Mouse (Mus musculus) MEL (cell line): Measurements from ENCODE around the gene Elf5. TPM values are rescaled to one million over a fixed set of nuclear protein-coding genes. Genes with fewer than 3 reads are reported as not detected.

Experiments
- DNase-seq: peaks from one replicate; pipeline ENCODE4 v3.0.0; 2011; ENCODE audit warnings: low read depth, low spot score
- H3K27ac ChIP-seq: 2 replicates; pipeline ENCODE4 v1.5.1; 2012; ENCODE audit warnings: low read depth, mild to moderate bottlenecking, control low read depth, low read length, moderate library complexity; ENCODE audit not compliant: control insufficient read depth
- H3K27me3 ChIP-seq, 2 experiments: fragments of 150-350 bp in 1 of 2; sonication (generic) in 1 of 2; 2 replicates each; pipeline ENCODE4 v1.6.1; 2012; ENCODE audit warnings: low read length in 2 of 2, mild to moderate bottlenecking in 2 of 2, improper control_type of control experiment in 1 of 2, moderate library complexity in 1 of 2; ENCODE audit not compliant: insufficient read depth in 2 of 2, control insufficient read depth in 1 of 2
- H3K36me3 ChIP-seq, 2 experiments: 2 replicates each; pipeline ENCODE4 v1.6.1; 2012 to 2014; ENCODE audit warnings: low read length in 2 of 2, improper control_type of control experiment in 1 of 2, inconsistent platforms in 1 of 2, mild to moderate bottlenecking in 1 of 2; ENCODE audit not compliant: insufficient read depth in 2 of 2, control insufficient read depth in 1 of 2
- H3K4me1 ChIP-seq, 2 experiments: fragments of 150-350 bp in 1 of 2; sonication (generic) in 1 of 2; 2 replicates each; pipeline ENCODE4 v1.6.1; 2012; ENCODE audit warnings: low read length in 2 of 2, improper control_type of control experiment in 1 of 2, mild to moderate bottlenecking in 1 of 2; ENCODE audit not compliant: insufficient read depth in 2 of 2, control insufficient read depth in 1 of 2
- H3K4me3 ChIP-seq, 2 experiments: fragments of 150-350 bp in 1 of 2; sonication (generic) in 1 of 2; 2 replicates each; pipeline ENCODE4 v1.5.1; 2012; ENCODE audit warnings: low read depth in 2 of 2, low read length in 2 of 2, mild to moderate bottlenecking in 2 of 2, moderate library complexity in 2 of 2, control low read depth in 1 of 2, improper control_type of control experiment in 1 of 2; ENCODE audit not compliant: control insufficient read depth in 1 of 2, insufficient read depth in 1 of 2
- H3K79me2 ChIP-seq: 2 replicates; pipeline ENCODE4 v1.6.1; 2012; ENCODE audit warnings: mild to moderate bottlenecking, low read length, moderate library complexity; ENCODE audit not compliant: control insufficient read depth, poor library complexity, insufficient read depth
- H3K9ac ChIP-seq: 2 replicates; pipeline ENCODE4 v1.6.1; 2012; ENCODE audit warnings: low read depth, mild to moderate bottlenecking, control low read depth, low read length, moderate library complexity; ENCODE audit not compliant: control insufficient read depth, poor library complexity, severe bottlenecking
- H3K9me3 ChIP-seq: fragments of 150-350 bp; sonication (generic); replicated peaks from 2 replicates; pipeline ENCODE4 v1.6.1; 2012; ENCODE audit warnings: mild to moderate bottlenecking, low read length, improper control_type of control experiment, moderate library complexity; ENCODE audit not compliant: insufficient read depth
- ELF1 ChIP-seq: IDR thresholded peaks from 2 replicates; pipeline ENCODE4 v1.6.1; 2014; ENCODE audit warnings: low read depth, mild to moderate bottlenecking, inconsistent platforms, low read length, improper control_type of control experiment, moderate library complexity
- EP300 ChIP-seq, 2 experiments: IDR thresholded peaks; 2 replicates each; pipeline ENCODE4 v1.6.1; 2011; ENCODE audit warnings: improper control_type of control experiment in 2 of 2, low read length in 2 of 2, low read depth in 1 of 2, mild to moderate bottlenecking in 1 of 2
- ETS1 ChIP-seq: IDR thresholded peaks from 2 replicates; pipeline ENCODE4 v1.6.1; 2012; ENCODE audit warnings: low read depth, mild to moderate bottlenecking, inconsistent platforms, low read length, improper control_type of control experiment, moderate library complexity
- HCFC1 ChIP-seq: IDR thresholded peaks from 2 replicates; pipeline ENCODE4 v1.6.1; 2012; ENCODE audit warnings: low read depth, mild to moderate bottlenecking, inconsistent platforms, low read length, improper control_type of control experiment, moderate library complexity
- JUND ChIP-seq: IDR thresholded peaks from 2 replicates; pipeline ENCODE4 v1.6.1; 2011; ENCODE audit warnings: low read depth, mild to moderate bottlenecking, improper control_type of control experiment, low read length
- MAFK ChIP-seq: IDR thresholded peaks from 2 replicates; pipeline ENCODE4 v1.6.1; 2011; ENCODE audit warnings: low read depth, mild to moderate bottlenecking, low read length, improper control_type of control experiment, borderline replicate concordance
- MAX ChIP-seq: IDR thresholded peaks from 2 replicates; pipeline ENCODE4 v1.6.1; 2011; ENCODE audit warnings: low read length, improper control_type of control experiment
- MAZ ChIP-seq: IDR thresholded peaks from 2 replicates; pipeline ENCODE4 v1.6.1; 2012; ENCODE audit warnings: low read depth, mild to moderate bottlenecking, inconsistent platforms, low read length, improper control_type of control experiment
- MEF2A ChIP-seq: IDR thresholded peaks from 2 replicates; pipeline ENCODE4 v1.6.1; 2014; ENCODE audit warnings: low read depth, mild to moderate bottlenecking, inconsistent platforms, low read length, improper control_type of control experiment; ENCODE audit not compliant: poor library complexity, insufficient replicate concordance, severe bottlenecking; ENCODE audit errors: extremely low read depth
- MXI1 ChIP-seq: IDR thresholded peaks from 2 replicates; pipeline ENCODE4 v1.6.1; 2011; ENCODE audit warnings: mild to moderate bottlenecking, low read depth, low read length, improper control_type of control experiment
- NELFE ChIP-seq: IDR thresholded peaks from 2 replicates; pipeline ENCODE4 v1.6.1; 2011; ENCODE audit warnings: low read depth, low read length, improper control_type of control experiment
- POLR2AphosphoS2 ChIP-seq: IDR thresholded peaks from 2 replicates; pipeline ENCODE4 v1.6.1; 2011; ENCODE audit warnings: low read length, improper control_type of control experiment
- POLR2AphosphoS5 ChIP-seq: IDR thresholded peaks from 2 replicates; pipeline ENCODE4 v1.6.1; 2012; ENCODE audit warnings: low read depth, borderline replicate concordance, mild to moderate bottlenecking, inconsistent platforms, low read length, moderate library complexity, mixed read lengths
- RCOR1 ChIP-seq: IDR thresholded peaks from 2 replicates; pipeline ENCODE4 v1.6.1; 2012; ENCODE audit warnings: low read depth, mild to moderate bottlenecking, inconsistent platforms, low read length, improper control_type of control experiment
- SMC3 ChIP-seq: IDR thresholded peaks from 2 replicates; pipeline ENCODE4 v1.6.1; 2011; ENCODE audit warnings: low read depth, low read length, improper control_type of control experiment
- TBP ChIP-seq: IDR thresholded peaks from 2 replicates; pipeline ENCODE4 v1.8.0; 2011; ENCODE audit warnings: low read depth, low read length, improper control_type of control experiment
- TCF12 ChIP-seq: IDR thresholded peaks from 2 replicates; pipeline ENCODE4 v1.6.1; 2014; ENCODE audit warnings: low read depth, mild to moderate bottlenecking, inconsistent platforms, low read length, improper control_type of control experiment, moderate library complexity
- USF1 ChIP-seq: IDR thresholded peaks from 2 replicates; pipeline ENCODE4 v1.6.1; 2014; ENCODE audit warnings: low read depth, mild to moderate bottlenecking, inconsistent platforms, low read length, improper control_type of control experiment, moderate library complexity
- ZKSCAN1 ChIP-seq: IDR thresholded peaks from 2 replicates; pipeline ENCODE4 v1.6.1; 2012; ENCODE audit warnings: low read depth, mild to moderate bottlenecking, inconsistent platforms, low read length, improper control_type of control experiment, moderate library complexity
- ZNF384 ChIP-seq: IDR thresholded peaks from 2 replicates; pipeline ENCODE4 v1.6.1; 2012; ENCODE audit warnings: low read depth, mild to moderate bottlenecking, inconsistent platforms, low read length, improper control_type of control experiment
- polyA plus RNA-seq, 2 experiments: library from polyadenylated mRNA; stranded (reverse) in 1 of 2; unstranded in 1 of 2; fragments of >175 nt in 1 of 2; fragments of >200 nt in 1 of 2; gene quantifications; 2 replicates each; pipeline versions ENCODE4 v1.2.1 to v1.2.4; 2012; ENCODE audit warnings: low replicate concordance in 2 of 2, low read depth in 1 of 2; ENCODE audit not compliant: insufficient read length in 2 of 2, insufficient read depth in 1 of 2, missing spikeins in 1 of 2
- total RNA-seq: library from RNA; depleted of rRNA; stranded (reverse); fragments of 300-350 nt; gene quantifications from 2 replicates; pipeline ENCODE4 v1.2.3, GENCODE M21; 2012

Gene Elf5
- total and polyA plus RNA-seq, 3 experiments: 0.07 TPM; not detected in 2

- TF ChIP-seq JUND: no peak
- no peak for TF ChIP-seq ELF1
- no peak for TF ChIP-seq TCF12
- TF ChIP-seq USF1: no peak
- no peak for TF ChIP-seq MAX
- TF ChIP-seq MAFK: no peak
- TF ChIP-seq SMC3: no peak
- TF ChIP-seq MXI1: no peak
These were observed 64.7 kb downstream of the Elf5 start for GRCm38 (mm10) chr2:103476180-103476579.

DNA sequence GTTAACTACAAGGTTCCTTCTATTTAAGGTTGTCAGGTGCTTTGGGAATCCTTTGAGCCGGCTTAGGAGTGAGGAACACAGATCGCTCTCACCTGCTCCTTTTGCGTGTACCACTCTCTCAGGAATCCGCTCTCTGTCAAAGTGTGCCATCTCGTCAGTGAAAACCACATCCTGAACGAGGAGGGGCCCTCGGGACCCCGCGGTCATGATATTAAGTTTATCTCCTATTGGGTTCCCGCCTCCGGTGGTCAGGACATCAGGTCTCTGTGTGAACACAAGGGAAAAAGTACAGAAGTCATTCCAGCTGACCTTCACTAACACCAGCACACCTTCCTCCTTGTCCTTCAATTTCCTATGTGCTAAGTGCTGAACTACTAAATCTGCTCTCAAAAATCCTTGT, 65.2 kb downstream of the Elf5 start:
- H3K9me3 ChIP-seq: no peaks in the 10 kb centered on the region
- no peak overlapping the region for H3K9ac ChIP-seq
- H3K27ac ChIP-seq: no peak overlapping the region
- no peaks in the 10 kb centered on the region for H3K27me3 ChIP-seq
- H3K36me3 ChIP-seq: peaks cover 23 to 33% of the 10 kb centered on the region in 2 experiments
- H3K4me3 ChIP-seq: no peak overlapping the region
- H3K79me2 ChIP-seq: peaks cover 19% of the 10 kb centered on the region
- no peak for DNase-seq
- peaks cover 23% of the 10 kb centered on the region in 2 experiments for H3K4me1 ChIP-seq
- TF ChIP-seq HCFC1: no peak
- TF ChIP-seq ETS1: no peak

More at GRCm38 (mm10) chr2:103476180-103476579, 64.7 kb downstream of the Elf5 start:
- Histone ChIP-seq H3K9ac (no peak overlapping the region), H3K9me3 (no peaks in the 10 kb centered on the region), H3K27me3 (no peaks in the 10 kb centered on the region), H3K79me2 (peaks cover 15% of the 10 kb centered on the region), H3K27ac (no peak overlapping the region), H3K4me3 (no peak overlapping the region), H3K36me3 (peaks cover 19 to 37% of the 10 kb centered on the region in 2 experiments), H3K4me1 (peaks cover 18 to 19% of the 10 kb centered on the region in 2 experiments)
- no peak for DNase-seq

- H3K27me3 ChIP-seq: no peaks in the 10 kb centered on the region
- H3K27ac ChIP-seq: no peak overlapping the region
- TF ChIP-seq POLR2AphosphoS5 (no peak), ZNF384 (no peak), MEF2A (no peak), POLR2AphosphoS2 (no peak), TBP (no peak), SMC3 (no peak), MAZ (no peak), RCOR1 (no peak), MXI1 (no peak), USF1 (no peak), TCF12 (no peak), NELFE (no peak), EP300 (IDR thresholded peaks at IDR 0.05; ENCODE audit: low read depth in 1 of 2, low read length in 2 of 2) (no peak), ZKSCAN1 (no peak), JUND (no peak)
- DNase-seq: no peak
- peaks cover 26% of the 10 kb centered on the region for H3K79me2 ChIP-seq
- peaks cover 28 to 29% of the 10 kb centered on the region in 2 experiments for H3K4me1 ChIP-seq
- H3K4me3 ChIP-seq: no peak overlapping the region
- no peaks in the 10 kb centered on the region for H3K9me3 ChIP-seq
- H3K9ac ChIP-seq: no peak overlapping the region
- H3K36me3 ChIP-seq: peaks cover 29 to 30% of the 10 kb centered on the region in 2 experiments
These were observed 66.0 kb downstream of the Elf5 start for GRCm38 (mm10) chr2:103477456-103477855.
